Mouse (Mus musculus): ENCODE data around the gene Arid5b. TPM values are rescaled to one million over a fixed set of nuclear protein-coding genes. Genes with fewer than 3 reads are reported as not detected.

The Arid5b gene
- total RNA-seq, 2 experiments from 2014 or later: 36.1 to 36.9 TPM

- DNase-seq (ENCODE audit: low spot score in 2 of 2): no peak
These were observed 111.8 kb downstream of the Arid5b start for GRCm38 (mm10) chr10:68166695-68167086.

- no peak for DNase-seq (ENCODE audit: low spot score in 2 of 2)
These were observed 112.5 kb downstream of the Arid5b start for GRCm38 (mm10) chr10:68165709-68166694.

- DNase-seq (ENCODE audit: low spot score in 2 of 2): no peak
These were observed 113.5 kb downstream of the Arid5b start for GRCm38 (mm10) chr10:68164723-68165706.

GRCm38 (mm10) chr10:68164137-68164536, 114.4 kb downstream of the Arid5b start:
- DNase-seq (ENCODE audit: low spot score in 2 of 2): no peak

GRCm38 (mm10) chr10:68159759-68160158, 118.8 kb downstream of the Arid5b start:
- DNase-seq (ENCODE audit: low spot score in 2 of 2): no peak

GRCm38 (mm10) chr10:68158555-68158954, 120.0 kb downstream of the Arid5b start:
- DNase-seq (ENCODE audit: low spot score in 2 of 2): no peak

GRCm38 (mm10) chr10:68157511-68157910, 121.0 kb downstream of the Arid5b start:
- no peak for DNase-seq (ENCODE audit: low spot score in 2 of 2)

GRCm38 (mm10) chr10:68156646-68157245, 121.8 kb downstream of the Arid5b start:
- no peak for DNase-seq (ENCODE audit: low spot score in 2 of 2)

- DNase-seq (ENCODE audit: low spot score in 2 of 2): no peak
These were observed 122.4 kb downstream of the Arid5b start for GRCm38 (mm10) chr10:68156159-68156558.

- no peak for DNase-seq (ENCODE audit: low spot score in 2 of 2)
These were observed 123.0 kb downstream of the Arid5b start for GRCm38 (mm10) chr10:68155431-68156119.

GRCm38 (mm10) chr10:68154046-68154765, 124.3 kb downstream of the Arid5b start:
- no peak for DNase-seq (ENCODE audit: low spot score in 2 of 2)

- no peak for DNase-seq (ENCODE audit: low spot score in 2 of 2)
These were observed 125.0 kb downstream of the Arid5b start for GRCm38 (mm10) chr10:68153344-68154045.

- DNase-seq (ENCODE audit: low spot score in 2 of 2): no peak
These were observed 130.0 kb downstream of the Arid5b start for GRCm38 (mm10) chr10:68148495-68148894.

GRCm38 (mm10) chr10:68147730-68148129, 130.8 kb downstream of the Arid5b start:
- peak in 1 of 2 experiments; percentile 28 for DNase-seq (ENCODE audit: low spot score in 2 of 2)

- DNase-seq (ENCODE audit: low spot score in 2 of 2): peak in 1 of 2 experiments; percentile 44
These were observed 131.7 kb downstream of the Arid5b start for GRCm38 (mm10) chr10:68146842-68147241.

GRCm38 (mm10) chr10:68145286-68145950, 133.1 kb downstream of the Arid5b start:
- DNase-seq (ENCODE audit: low spot score in 2 of 2): no peak

- DNase-seq (ENCODE audit: low spot score in 2 of 2): no peak
These were observed 136.0 kb downstream of the Arid5b start for GRCm38 (mm10) chr10:68142501-68142900.

- no peak for DNase-seq (ENCODE audit: low spot score in 2 of 2)
These were observed 137.0 kb downstream of the Arid5b start for GRCm38 (mm10) chr10:68141567-68141966.

- DNase-seq (ENCODE audit: low spot score in 2 of 2): no peak
These were observed 137.7 kb downstream of the Arid5b start for GRCm38 (mm10) chr10:68140871-68141270.

Measured in gastrocnemius, postnatal 4 days (tissue).